Mouse (Mus musculus): ENCODE measurements at regions not wholly inside any gene's neighbourhood (a gene's known extent, or its start where the extent isn't known, plus 50 kb on each side); places are given as distances from the start of the nearest gene placed in this dataset.

DNA sequence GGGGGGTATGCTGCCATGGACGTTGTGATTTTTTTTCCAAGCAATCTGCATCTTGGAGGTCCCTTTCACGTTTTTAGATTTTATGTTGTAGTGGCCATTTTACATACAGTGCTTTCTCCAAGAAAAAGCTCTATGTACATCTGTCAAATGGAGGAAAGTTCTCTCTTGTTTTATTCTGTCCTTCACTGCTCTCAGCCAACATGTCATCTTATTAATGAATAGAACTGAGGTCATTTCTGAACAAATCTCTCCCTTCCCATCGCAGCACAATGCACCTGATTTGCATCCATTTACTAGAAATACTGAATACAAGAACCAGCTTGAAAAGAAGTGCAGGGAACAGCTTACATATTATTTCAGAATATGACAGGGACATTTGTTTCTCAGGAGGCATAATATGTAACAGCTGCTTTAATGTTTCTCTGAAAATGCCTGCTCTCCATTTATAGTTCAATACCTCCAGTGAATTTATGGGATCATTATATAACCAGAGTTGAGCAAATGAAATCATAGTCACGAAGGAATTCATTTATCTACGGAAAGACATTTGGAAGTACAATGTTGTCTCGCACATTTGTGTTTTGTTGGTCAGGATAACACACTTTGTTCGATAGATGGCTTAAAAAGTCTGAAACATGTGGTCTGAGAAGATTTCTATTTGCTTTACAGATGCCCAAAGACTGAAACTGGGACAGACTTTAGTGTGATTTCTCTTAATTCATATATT lies 224.3 kb downstream of the Usp25 start:
- Histone ChIP-seq H3K36me3 (ENCODE audit: control insufficient read depth, insufficient read depth, low read length) (no peaks in the 10 kb centered on the region), H3K4me2 (replicated peaks; ENCODE audit: low read depth, low read length) (peak overlapping the region; percentile 27), H3K9me3 (ENCODE audit: control insufficient read depth, low read length) (no peaks in the 10 kb centered on the region), H3K27me3 (ENCODE audit: control insufficient read depth, insufficient read depth, low read length) (no peaks in the 10 kb centered on the region), H3K9ac (ENCODE audit: low read depth, low read length) (no peak overlapping the region), H3K4me3 (ENCODE audit: low read depth, low read length) (0 out of 2 replicates have a peak overlapping the region, but pooled peaks have one; percentile 6), H3K4me1 (replicated peaks; ENCODE audit: control insufficient read depth, insufficient read depth, low read length) (no peaks in the 10 kb centered on the region), H3K27ac (ENCODE audit: low read depth, low read length) (peak overlapping the region; percentile 82)
- ATAC-seq (ENCODE audit: low FRiP score): no peak; the same call in 1 of the 2 replicates
- 60% methylated on average over 7 of the region's 7 CpGs for WGBS
- DNase-seq (ENCODE audit: low spot score): peak; percentile 20

DNA sequence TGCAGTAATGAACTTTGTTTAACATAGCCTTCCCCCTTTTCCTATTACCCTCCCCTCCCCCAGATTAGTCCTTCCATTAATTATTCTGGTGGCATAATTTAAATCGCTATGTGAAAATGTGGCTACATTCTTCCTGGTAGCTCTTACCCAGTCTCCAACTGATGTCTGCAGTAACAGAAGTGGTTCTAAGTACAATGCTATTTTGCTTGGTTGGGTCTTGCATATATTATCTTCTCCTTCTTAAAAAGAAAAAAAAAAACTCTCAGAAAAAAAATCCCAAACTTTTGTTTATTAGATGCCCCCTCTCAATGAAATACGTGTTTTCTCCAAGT lies 223.7 kb downstream of the Usp25 start:
- no peak overlapping the region for H3K9ac ChIP-seq (ENCODE audit: low read depth, low read length)
- H3K4me3 ChIP-seq (ENCODE audit: low read depth, low read length): 0 out of 2 replicates have a peak overlapping the region, but pooled peaks have one; percentile 6
- no peaks in the 10 kb centered on the region for H3K4me1 ChIP-seq (replicated peaks; ENCODE audit: control insufficient read depth, insufficient read depth, low read length)
- H3K36me3 ChIP-seq (ENCODE audit: control insufficient read depth, insufficient read depth, low read length): no peaks in the 10 kb centered on the region
- 59% methylated on average over 2 of the region's 2 CpGs for WGBS
- no peak for ATAC-seq (ENCODE audit: low FRiP score)
- peak overlapping the region; percentile 33 for H3K4me2 ChIP-seq (replicated peaks; ENCODE audit: low read depth, low read length)
- H3K9me3 ChIP-seq (ENCODE audit: control insufficient read depth, low read length): no peaks in the 10 kb centered on the region
- H3K27me3 ChIP-seq (ENCODE audit: control insufficient read depth, insufficient read depth, low read length): no peaks in the 10 kb centered on the region
- no peak for DNase-seq (ENCODE audit: low spot score)
- peak overlapping the region; percentile 82 for H3K27ac ChIP-seq (ENCODE audit: low read depth, low read length)

DNA sequence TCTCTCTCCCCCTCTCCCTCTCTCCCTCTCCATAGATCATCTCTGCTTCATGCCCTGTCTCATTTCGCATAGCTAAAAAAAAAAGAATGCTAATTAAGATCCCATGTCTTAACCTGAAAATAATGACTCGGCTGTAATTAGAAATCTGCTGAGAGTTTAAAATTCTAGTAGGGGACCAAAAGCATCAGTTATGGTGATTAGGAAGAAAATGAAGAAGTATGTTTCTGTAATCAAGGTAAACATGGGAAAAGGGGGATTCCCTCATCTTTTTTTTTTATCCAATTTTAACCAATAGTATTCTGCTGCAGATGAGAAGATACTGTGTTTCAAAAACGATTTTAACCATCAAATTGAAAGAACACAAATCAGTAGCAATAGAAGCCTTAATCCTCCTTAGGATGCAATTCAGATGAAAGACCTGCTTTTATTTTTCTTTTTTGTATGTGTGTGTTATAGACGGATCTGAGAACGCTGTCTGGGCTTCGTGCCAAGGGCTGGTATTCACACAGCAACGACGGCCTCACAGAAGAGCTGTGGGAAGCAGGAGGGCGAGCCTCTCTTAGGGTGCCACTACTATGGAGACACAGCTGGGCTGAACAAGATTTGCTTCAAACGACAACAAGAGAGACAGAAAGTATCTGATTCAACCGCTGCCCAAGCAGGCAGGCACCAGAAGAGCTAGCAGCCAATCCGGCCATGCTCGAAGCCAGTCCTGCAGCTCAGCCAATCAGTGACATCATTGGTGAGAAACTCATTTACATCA lies 223.2 kb downstream of the Usp25 start:
- H3K36me3 ChIP-seq (ENCODE audit: control insufficient read depth, insufficient read depth, low read length): no peaks in the 10 kb centered on the region
- no peaks in the 10 kb centered on the region for H3K27me3 ChIP-seq (ENCODE audit: control insufficient read depth, insufficient read depth, low read length)
- peak overlapping the region; percentile 33 for H3K4me2 ChIP-seq (replicated peaks; ENCODE audit: low read depth, low read length)
- H3K9ac ChIP-seq (ENCODE audit: low read depth, low read length): peak overlapping the region; percentile 40; the same call in 1 of the 2 replicates
- H3K4me3 ChIP-seq (ENCODE audit: low read depth, low read length): 0 out of 2 replicates have a peak overlapping the region, but pooled peaks have one; percentile 6
- H3K9me3 ChIP-seq (ENCODE audit: control insufficient read depth, low read length): no peaks in the 10 kb centered on the region
- WGBS: 30% methylated on average over 13 of the region's 13 CpGs
- ATAC-seq (ENCODE audit: low FRiP score): peak; percentile 90
- no peaks in the 10 kb centered on the region for H3K4me1 ChIP-seq (replicated peaks; ENCODE audit: control insufficient read depth, insufficient read depth, low read length)
- H3K27ac ChIP-seq (ENCODE audit: low read depth, low read length): peak overlapping the region; percentile 82
- DNase-seq (ENCODE audit: low spot score): peak; percentile 77

DNA sequence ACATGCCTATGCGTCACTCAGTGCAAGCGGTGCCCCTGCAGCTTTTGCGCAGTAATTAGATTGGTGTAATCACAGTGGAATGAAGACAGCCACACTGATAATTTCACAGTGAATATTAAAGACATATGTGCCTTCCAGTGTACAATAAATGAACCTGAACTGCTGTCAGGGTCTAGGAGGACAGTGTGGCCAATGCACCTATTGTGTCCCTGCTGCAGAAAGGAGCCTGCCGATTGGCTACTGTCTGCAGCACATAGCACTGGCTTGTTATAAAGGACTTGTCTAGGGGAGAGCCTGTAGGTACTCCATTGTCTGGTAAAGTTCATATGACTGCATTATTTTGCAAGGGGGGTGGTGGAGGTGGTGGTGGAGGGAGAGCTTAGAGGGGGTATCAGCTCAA lies 222.5 kb downstream of the Usp25 start:
- Histone ChIP-seq H3K4me3 (ENCODE audit: low read depth, low read length) (no peak overlapping the region), H3K27ac (ENCODE audit: low read depth, low read length) (peak overlapping the region; percentile 82), H3K27me3 (ENCODE audit: control insufficient read depth, insufficient read depth, low read length) (no peaks in the 10 kb centered on the region), H3K9me3 (ENCODE audit: control insufficient read depth, low read length) (no peaks in the 10 kb centered on the region), H3K36me3 (ENCODE audit: control insufficient read depth, insufficient read depth, low read length) (no peaks in the 10 kb centered on the region), H3K4me1 (replicated peaks; ENCODE audit: control insufficient read depth, insufficient read depth, low read length) (no peaks in the 10 kb centered on the region), H3K9ac (ENCODE audit: low read depth, low read length) (no peak overlapping the region), H3K4me2 (replicated peaks; ENCODE audit: low read depth, low read length) (peak overlapping the region; percentile 11; the same call in 1 of the 2 replicates)
- 69% methylated on average over 4 of the region's 4 CpGs for WGBS
- DNase-seq (ENCODE audit: low spot score) (peak; percentile 34), ATAC-seq (ENCODE audit: low FRiP score) (peak; percentile 81)

- Histone ChIP-seq H3K36me3 (ENCODE audit: control insufficient read depth, insufficient read depth, low read length) (no peaks in the 10 kb centered on the region), H3K27ac (ENCODE audit: low read depth, low read length) (peak overlapping the region; percentile 82), H3K4me1 (replicated peaks; ENCODE audit: control insufficient read depth, insufficient read depth, low read length) (no peaks in the 10 kb centered on the region), H3K27me3 (ENCODE audit: control insufficient read depth, insufficient read depth, low read length) (no peaks in the 10 kb centered on the region), H3K9ac (ENCODE audit: low read depth, low read length) (no peak overlapping the region), H3K9me3 (ENCODE audit: control insufficient read depth, low read length) (no peaks in the 10 kb centered on the region), H3K4me3 (ENCODE audit: low read depth, low read length) (no peak overlapping the region), H3K4me2 (replicated peaks; ENCODE audit: low read depth, low read length) (no peak overlapping the region)
- ATAC-seq (ENCODE audit: low FRiP score) (no peak), DNase-seq (ENCODE audit: low spot score) (no peak)
- WGBS: 87% methylated on average over 5 of the region's 5 CpGs
These were observed 221.9 kb downstream of the Usp25 start for GRCm38 (mm10) chr16:77235449-77235848.

Data from hindbrain, embryonic 11.5 days (tissue).